Mouse (Mus musculus) G1E (cell line): Measurements from ENCODE around the gene Nlgn1.

Experiments used
- CTCF ChIP-seq: IDR thresholded peaks from 2 replicates; pipeline ENCODE4 v1.5.1; 2012; ENCODE audit warnings: low read depth, low read length, inconsistent platforms, mixed read lengths
- GATA1 ChIP-seq: IDR thresholded peaks from 2 replicates; pipeline ENCODE4 v1.6.1; 2012; ENCODE audit warnings: borderline replicate concordance, low read length, inconsistent platforms, mixed read lengths
- GATA2 ChIP-seq: IDR thresholded peaks from 2 replicates; pipeline ENCODE4 v1.6.1; 2012; ENCODE audit warnings: low read depth, low read length, inconsistent platforms, borderline replicate concordance
- POLR2AphosphoS5 ChIP-seq: IDR thresholded peaks from 2 replicates; pipeline ENCODE4 v1.6.1; 2012; ENCODE audit warnings: low read depth, low read length, inconsistent platforms; ENCODE audit not compliant: insufficient replicate concordance
- TAL1 ChIP-seq: conservative IDR thresholded peaks from 2 replicates; pipeline ENCODE4 v1.6.1; 2012; ENCODE audit warnings: low read depth, low read length, inconsistent platforms, mixed read lengths

GRCm38 (mm10) chr3:25606597-25606996 lies 725.7 kb downstream of the Nlgn1 start:
- TF ChIP-seq CTCF (no peak), POLR2AphosphoS5 (no peak), GATA1 (no peak), TAL1 (no peak), GATA2 (no peak)
